Mouse (Mus musculus) cerebellum, adult 2 months (tissue): ENCODE data around the gene Pramef8.

ENCODE experiments used
- CTCF ChIP-seq: fragments of 200-500 bp; IDR thresholded peaks from 2 replicates; pipeline ENCODE4 v1.5.1; 2011; ENCODE audit warnings: low read depth, mild to moderate bottlenecking, control low read depth, low read length, moderate library complexity, borderline replicate concordance; ENCODE audit not compliant: insufficient read depth
- POLR2A ChIP-seq: fragments of 200-500 bp; IDR thresholded peaks from 2 replicates; pipeline ENCODE4 v1.6.1; 2011; ENCODE audit warnings: low read length, control low read depth, borderline replicate concordance; ENCODE audit not compliant: insufficient read depth

DNA sequence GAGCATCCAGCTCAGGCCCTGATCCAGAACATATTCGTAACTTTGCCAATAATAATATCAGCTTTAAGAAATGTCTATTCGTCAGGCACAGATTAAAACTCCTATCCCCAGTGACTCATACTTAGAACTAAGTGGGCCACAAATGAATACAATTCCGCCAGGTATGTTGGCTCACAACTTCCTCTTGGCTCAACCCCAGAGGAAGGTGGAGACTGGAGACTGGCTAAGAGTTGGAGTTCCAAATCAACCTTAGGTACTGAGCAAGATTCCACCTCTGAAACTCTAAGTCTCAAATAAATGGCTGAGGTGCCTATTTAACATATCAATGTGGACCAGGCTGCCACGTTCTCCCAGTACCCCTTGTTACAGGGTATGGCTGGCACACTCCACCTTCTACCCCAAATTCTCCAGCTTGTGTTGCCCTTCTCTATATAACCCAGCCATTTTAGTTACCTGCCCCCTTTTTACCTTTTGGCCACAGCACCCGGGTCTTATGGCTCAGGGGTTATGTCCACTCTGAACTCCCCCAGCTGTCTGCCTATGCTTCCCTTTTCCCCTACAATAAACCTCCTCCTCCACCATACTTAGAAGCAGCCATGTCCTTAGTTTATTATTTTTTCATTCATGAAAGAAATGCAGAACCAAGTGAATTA lies 534 bp upstream of the Pramef8 start:
- TF ChIP-seq CTCF: no peak
- TF ChIP-seq POLR2A: no peak
